Mouse (Mus musculus) adrenal gland, postnatal 0 days (tissue): Measurements from ENCODE around the gene 1110002E22Rik. TPM values are rescaled to one million over a fixed set of nuclear protein-coding genes. Genes with fewer than 3 reads are reported as not detected.

ENCODE experiments used
- polyA plus RNA-seq: library from polyadenylated mRNA; unstranded; fragments of >200 nt; fragmentation: Nextera tagmentation; extraction: Ambion mirVana; gene quantifications from 2 replicates; pipeline ENCODE4 v1.2.1, GENCODE M21; 2015

The 1110002E22Rik gene
- 0.13 and 0.18 TPM in 2 replicates for polyA plus RNA-seq

GRCm38 (mm10) chr3:138064732-138065645, at the start of gene 1110002E22Rik:
Gene 1110002E22Rik (plus strand): TSS chr3:138065052.

GRCm38 (mm10) chr3:138067288-138067687, 2.4 kb downstream of the 1110002E22Rik start, which contains the start of gene Gm5105:
Gene Gm5105 (minus strand): TSS chr3:138067388.

Other genes starting within 250 kb of the 1110002E22Rik start
- gene H2afz, start 200.6 kb upstream of the 1110002E22Rik start, polyA plus RNA-seq = 1,565 and 2,053 TPM in 2 replicates
- 11.9 and 15.3 TPM in 2 replicates for gene Dnajb14, start 197.4 kb upstream of the 1110002E22Rik start, polyA plus RNA-seq
- gene Lamtor3, start 146.5 kb upstream of the 1110002E22Rik start, polyA plus RNA-seq = 103 and 112 TPM in 2 replicates
- 10.3 and 16.8 TPM in 2 replicates for gene Dapp1, start 83.5 kb upstream of the 1110002E22Rik start, polyA plus RNA-seq
- 0.09 and 0.12 TPM in 2 replicates for gene Gm5105, start 2.3 kb downstream of the 1110002E22Rik start, polyA plus RNA-seq
- 7.8 and 9.6 TPM in 2 replicates for gene Trmt10a, start 78.4 kb downstream of the 1110002E22Rik start, polyA plus RNA-seq
- gene Mttp, start 79.9 kb downstream of the 1110002E22Rik start, polyA plus RNA-seq = 11.1 and 11.4 TPM in 2 replicates
- 0.08 TPM in 1 of 2 replicates, not detected in the other for gene 4930579F01Rik, start 128.8 kb downstream of the 1110002E22Rik start, polyA plus RNA-seq
- gene Adh7, start 152.7 kb downstream of the 1110002E22Rik start, polyA plus RNA-seq = 54.8 and 93.7 TPM in 2 replicates
- 2,142 and 6,125 TPM in 2 replicates for gene Adh1, start 195.9 kb downstream of the 1110002E22Rik start, polyA plus RNA-seq
- not detected in 2 replicates for gene Adh6a, start 248.2 kb downstream of the 1110002E22Rik start, polyA plus RNA-seq